ENCODE assay signal across 24 mouse cellular contexts in the genomic region with DNA sequence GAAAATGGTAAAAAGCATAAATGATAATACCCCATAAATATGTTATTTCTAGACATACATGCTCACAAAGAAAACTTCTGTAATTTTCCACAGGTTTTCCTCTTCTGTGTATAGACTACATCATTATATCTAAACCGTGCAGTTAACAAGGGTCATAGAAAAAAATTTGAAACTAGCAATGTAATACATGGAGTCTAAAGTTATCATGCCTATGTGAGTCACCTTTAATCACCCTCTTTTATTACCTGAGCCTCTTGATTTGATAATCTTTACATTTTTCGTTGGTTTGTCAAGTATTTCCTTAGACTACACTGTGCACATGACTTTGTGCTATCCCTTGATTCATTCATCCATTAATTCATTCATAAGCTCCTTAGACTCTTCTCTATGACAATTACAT. TPM values are rescaled to one million over a fixed set of nuclear protein-coding genes. Genes with fewer than 3 reads are reported as not detected.
"Had no signal": no experiment of that assay in that cellular context is flagged by ENCODE, and none has a peak within 500 bp of the region (broad histone marks: within the 10 kb centered on the region; RNA-seq: fewer than 3 reads in every experiment).

No protein-coding gene starts in this region.

- H3K36me3 ChIP-seq: lung, embryonic 15.5 days; midbrain, embryonic 10.5 days; midbrain, embryonic 12.5 days; neural tube, embryonic 13.5 days; neural tube, embryonic 15.5 days had no signal

- H3K27ac ChIP-seq: lung, embryonic 15.5 days; midbrain, embryonic 10.5 days; midbrain, embryonic 12.5 days; neural tube, embryonic 13.5 days; neural tube, embryonic 15.5 days had no signal

- H3K9ac ChIP-seq: liver, postnatal 0 days; lung, embryonic 15.5 days; midbrain, embryonic 12.5 days; neural tube, embryonic 13.5 days; neural tube, embryonic 15.5 days had no signal

- DNase-seq: liver, postnatal 0 days; lung, adult 2 months; lung, postnatal 4 days; midbrain, embryonic 14.5 days; retina, postnatal 1 day; right cerebral cortex, adult 18-20 months; right cerebral cortex, postnatal 25 days; right cerebral cortex, postnatal 4 days; spleen, adult 18-20 months; thymus, adult 18-20 months; thymus, postnatal 25 days; thymus, postnatal 4 days had no signal

- H3K27me3 ChIP-seq: lung, embryonic 15.5 days; midbrain, embryonic 12.5 days; neural tube, embryonic 13.5 days; neural tube, embryonic 15.5 days had no signal

- H3K4me3 ChIP-seq: lung, embryonic 15.5 days; midbrain, embryonic 10.5 days; midbrain, embryonic 12.5 days; myocyte; neural tube, embryonic 13.5 days; neural tube, embryonic 15.5 days had no signal

- H3K4me1 ChIP-seq: lung, embryonic 15.5 days; neural tube, embryonic 13.5 days; neural tube, embryonic 15.5 days had no signal

- H3K4me2 ChIP-seq: lung, embryonic 15.5 days; midbrain, embryonic 12.5 days; neural tube, embryonic 13.5 days; neural tube, embryonic 15.5 days had no signal

- H3K9me3 ChIP-seq: lung, embryonic 15.5 days; midbrain, embryonic 10.5 days; midbrain, embryonic 12.5 days; neural tube, embryonic 13.5 days; neural tube, embryonic 15.5 days had no signal

- ATAC-seq: liver, postnatal 0 days; lung, postnatal 0 days; midbrain, embryonic 16.5 days had no signal

RNA-seq across cellular contexts. Expression of a gene that starts 50.7 kb away (rescaled TPM):
- polyA plus RNA-seq: liver, postnatal 0 days; lung, embryonic 15.5 days; lung, postnatal 0 days; midbrain, embryonic 10.5 days; midbrain, embryonic 12.5 days; midbrain, embryonic 14.5 days; midbrain, embryonic 16.5 days; neural tube, embryonic 11.5 days; neural tube, embryonic 13.5 days; neural tube, embryonic 15.5 days; stomach, embryonic 14.5 days; stomach, embryonic 16.5 days; thymus, postnatal 0 days had no signal
